Mouse (Mus musculus) liver, adult 2 months (tissue): Measurements from ENCODE around the gene Klk12.

Experiments used
- CTCF ChIP-seq: fragments of 200-500 bp; IDR thresholded peaks from 2 replicates; pipeline ENCODE4 v1.5.1; 2011; ENCODE audit warnings: low read depth, low read length, control low read depth
- POLR2A ChIP-seq: fragments of 200-500 bp; IDR thresholded peaks from 2 replicates; pipeline ENCODE4 v1.6.1; 2011; ENCODE audit warnings: low read length, control low read depth; ENCODE audit not compliant: insufficient read depth; ENCODE audit errors: extremely low read depth

GRCm38 (mm10) chr7:43815211-43815610 lies 46.5 kb downstream of the Klk12 start:
- TF ChIP-seq POLR2A (no peak), CTCF (no peak)
